Mouse (Mus musculus) forebrain, embryonic 13.5 days (tissue): ENCODE results near the gene Exoc4. TPM values are rescaled to one million over a fixed set of nuclear protein-coding genes. Genes with fewer than 3 reads are reported as not detected.
A peak's percentile ranks its signal among the peaks of the same experiment; 100 is the strongest.

Experiments
- ATAC-seq: fragments of 200-750 bp; cut with Nextera tagmentation; 2 replicates; pipeline ENCODE4 v1.8.0; 2017
- H3K27ac ChIP-seq: fragments of 300-500 bp; sonication (generic); 2 replicates; pipeline ENCODE4 v1.5.1; 2015; ENCODE audit warnings: inconsistent platforms, mild to moderate bottlenecking, moderate library complexity
- H3K27me3 ChIP-seq: fragments of 300-500 bp; sonication (generic); 2 replicates; pipeline ENCODE4 v1.6.1; 2015; ENCODE audit warnings: mild to moderate bottlenecking, inconsistent platforms
- H3K36me3 ChIP-seq: fragments of 300-500 bp; sonication (generic); 2 replicates; pipeline ENCODE4 v1.6.1; 2015; ENCODE audit warnings: mild to moderate bottlenecking, inconsistent platforms; ENCODE audit not compliant: poor library complexity, severe bottlenecking
- H3K4me1 ChIP-seq: fragments of 300-500 bp; sonication (generic); 2 replicates; pipeline ENCODE4 v1.6.1; 2015; ENCODE audit warnings: inconsistent platforms
- H3K4me2 ChIP-seq: fragments of 300-500 bp; sonication (generic); 2 replicates; pipeline ENCODE4 v1.6.1; 2015; ENCODE audit warnings: inconsistent platforms, mild to moderate bottlenecking, moderate library complexity
- H3K4me3 ChIP-seq: fragments of 300-500 bp; sonication (generic); 2 replicates; pipeline ENCODE4 v1.5.1; 2015; ENCODE audit warnings: mild to moderate bottlenecking, inconsistent platforms
- H3K9ac ChIP-seq: fragments of 300-500 bp; sonication (generic); 2 replicates; pipeline ENCODE4 v1.6.1; 2015; ENCODE audit warnings: mild to moderate bottlenecking, inconsistent platforms
- H3K9me3 ChIP-seq: fragments of 300-500 bp; sonication (generic); replicated peaks from 2 replicates; pipeline ENCODE4 v1.6.1; 2016; ENCODE audit warnings: inconsistent platforms
- WGBS: fragments of 180-500 bp; shearing (Covaris S2); methylation state at CpG from one replicate; pipeline ENCODE4 v1.1.7; 2015; 5-methylcytosine and 5-hydroxymethylcytosine counted together
- polyA plus RNA-seq: library from polyadenylated mRNA; unstranded; fragments of >200 nt; fragmentation: Nextera tagmentation; extraction: Ambion mirVana; gene quantifications from 2 replicates; pipeline ENCODE4 v1.2.1, GENCODE M21; 2015

Exoc4 gene
- polyA plus RNA-seq, 1 experiment from 2014 or later: 56.6 TPM

- Histone ChIP-seq H3K27ac (no peak overlapping the region), H3K4me3 (no peak overlapping the region), H3K4me1 (no peaks in the 10 kb centered on the region), H3K27me3 (no peaks in the 10 kb centered on the region), H3K9me3 (no peaks in the 10 kb centered on the region), H3K4me2 (no peak overlapping the region), H3K9ac (no peak overlapping the region), H3K36me3 (no peaks in the 10 kb centered on the region)
- no peak for ATAC-seq
- 61% methylated on average over 1 of the region's 1 CpGs for WGBS
Measured at GRCm38 (mm10) chr6:33890926-33891325, 642.0 kb downstream of the Exoc4 start.

- Histone ChIP-seq H3K4me2 (no peak overlapping the region), H3K4me1 (no peaks in the 10 kb centered on the region), H3K9ac (no peak overlapping the region), H3K36me3 (no peaks in the 10 kb centered on the region), H3K27me3 (no peaks in the 10 kb centered on the region), H3K9me3 (no peaks in the 10 kb centered on the region), H3K4me3 (no peak overlapping the region), H3K27ac (peak overlapping the region; percentile 10; the same call in 1 of the 2 replicates)
- WGBS: 72% methylated on average over 2 of the region's 2 CpGs
- ATAC-seq: no peak
Measured at GRCm38 (mm10) chr6:33892142-33892541, 643.3 kb downstream of the Exoc4 start.

- Histone ChIP-seq H3K4me2 (no peak overlapping the region), H3K4me1 (no peaks in the 10 kb centered on the region), H3K9ac (no peak overlapping the region), H3K9me3 (no peaks in the 10 kb centered on the region), H3K4me3 (no peak overlapping the region), H3K27me3 (no peaks in the 10 kb centered on the region), H3K36me3 (no peaks in the 10 kb centered on the region), H3K27ac (no peak overlapping the region)
- 93% methylated on average over 5 of the region's 5 CpGs for WGBS
- no peak for ATAC-seq
Measured at GRCm38 (mm10) chr6:33899973-33900372, 651.1 kb downstream of the Exoc4 start.

- Histone ChIP-seq H3K36me3 (no peaks in the 10 kb centered on the region), H3K27me3 (no peaks in the 10 kb centered on the region), H3K4me1 (no peaks in the 10 kb centered on the region), H3K9ac (no peak overlapping the region), H3K4me2 (no peak overlapping the region), H3K4me3 (no peak overlapping the region), H3K27ac (no peak overlapping the region), H3K9me3 (no peaks in the 10 kb centered on the region)
- WGBS: 78% methylated on average over 4 of the region's 4 CpGs
- ATAC-seq: no peak
Measured at GRCm38 (mm10) chr6:33900615-33901014, 651.7 kb downstream of the Exoc4 start.

- no peak for ATAC-seq
- Histone ChIP-seq H3K4me3 (no peak overlapping the region), H3K9ac (no peak overlapping the region), H3K4me2 (no peak overlapping the region), H3K9me3 (no peaks in the 10 kb centered on the region), H3K36me3 (no peaks in the 10 kb centered on the region), H3K4me1 (no peaks in the 10 kb centered on the region), H3K27me3 (no peaks in the 10 kb centered on the region), H3K27ac (no peak overlapping the region)
- 79% methylated on average over 1 of the region's 1 CpGs for WGBS
Measured at GRCm38 (mm10) chr6:33905099-33905498, 656.2 kb downstream of the Exoc4 start.

- Histone ChIP-seq H3K4me2 (no peak overlapping the region), H3K4me1 (peaks cover 17% of the 10 kb centered on the region), H3K4me3 (no peak overlapping the region), H3K36me3 (no peaks in the 10 kb centered on the region), H3K27ac (no peak overlapping the region), H3K27me3 (no peaks in the 10 kb centered on the region), H3K9me3 (no peaks in the 10 kb centered on the region), H3K9ac (no peak overlapping the region)
- WGBS: 93% methylated on average over 3 of the region's 3 CpGs
- ATAC-seq: no peak
Measured at GRCm38 (mm10) chr6:33910671-33911070, 661.8 kb downstream of the Exoc4 start.

- Histone ChIP-seq H3K4me3 (no peak overlapping the region), H3K4me1 (peaks cover 17% of the 10 kb centered on the region), H3K27me3 (no peaks in the 10 kb centered on the region), H3K4me2 (no peak overlapping the region), H3K9ac (no peak overlapping the region), H3K36me3 (no peaks in the 10 kb centered on the region), H3K9me3 (0 out of 2 replicates have a peak, but pooled peaks cover 2% of the 10 kb centered on the region), H3K27ac (peak overlapping the region; percentile 38; the same call in 1 of the 2 replicates)
- WGBS: 43% methylated on average over 5 of the region's 5 CpGs
- no peak for ATAC-seq
Measured at GRCm38 (mm10) chr6:33913072-33913471, 664.2 kb downstream of the Exoc4 start.

- Histone ChIP-seq H3K4me3 (no peak overlapping the region), H3K9me3 (0 out of 2 replicates have a peak, but pooled peaks cover 2% of the 10 kb centered on the region), H3K27ac (peak overlapping the region; percentile 65), H3K9ac (no peak overlapping the region), H3K4me1 (peaks cover 17% of the 10 kb centered on the region), H3K36me3 (no peaks in the 10 kb centered on the region), H3K27me3 (no peaks in the 10 kb centered on the region), H3K4me2 (no peak overlapping the region)
- WGBS: 23% methylated on average over 8 of the region's 8 CpGs
- ATAC-seq: 0 out of 2 replicates have a peak, but pooled peaks have one; percentile 24
Measured at GRCm38 (mm10) chr6:33913486-33913885, 664.6 kb downstream of the Exoc4 start.

GRCm38 (mm10) chr6:33913964-33914363 lies 665.1 kb downstream of the Exoc4 start:
- H3K4me1 ChIP-seq: peaks cover 17% of the 10 kb centered on the region
- 0 out of 2 replicates have a peak, but pooled peaks cover 2% of the 10 kb centered on the region for H3K9me3 ChIP-seq
- H3K4me3 ChIP-seq: no peak overlapping the region
- no peak overlapping the region for H3K9ac ChIP-seq
- H3K4me2 ChIP-seq: no peak overlapping the region
- WGBS: 72% methylated on average over 4 of the region's 4 CpGs
- no peaks in the 10 kb centered on the region for H3K36me3 ChIP-seq
- no peaks in the 10 kb centered on the region for H3K27me3 ChIP-seq
- peak overlapping the region; percentile 45; the same call in 1 of the 2 replicates for H3K27ac ChIP-seq
- peak; percentile 63 for ATAC-seq

- Histone ChIP-seq H3K36me3 (peaks cover 2% of the 10 kb centered on the region; the same call in 1 of the 2 replicates), H3K27ac (no peak overlapping the region), H3K27me3 (no peaks in the 10 kb centered on the region), H3K4me2 (no peak overlapping the region), H3K9ac (no peak overlapping the region), H3K9me3 (no peaks in the 10 kb centered on the region), H3K4me3 (no peak overlapping the region), H3K4me1 (peaks cover 11% of the 10 kb centered on the region; the same call in 1 of the 2 replicates)
- ATAC-seq: no peak
- 69% methylated on average over 2 of the region's 2 CpGs for WGBS
Measured at GRCm38 (mm10) chr6:33923571-33923970, 674.7 kb downstream of the Exoc4 start.

- peaks cover 2% of the 10 kb centered on the region; the same call in 1 of the 2 replicates for H3K36me3 ChIP-seq
- 71% methylated on average over 4 of the region's 4 CpGs for WGBS
Measured at GRCm38 (mm10) chr6:33924888-33925287, 676.0 kb downstream of the Exoc4 start.

GRCm38 (mm10) chr6:33929342-33930086 lies 680.6 kb downstream of the Exoc4 start:
- Histone ChIP-seq H3K9ac (no peak overlapping the region), H3K9me3 (no peaks in the 10 kb centered on the region), H3K4me3 (no peak overlapping the region), H3K4me1 (peaks cover 24% of the 10 kb centered on the region), H3K36me3 (no peaks in the 10 kb centered on the region), H3K27me3 (no peaks in the 10 kb centered on the region), H3K4me2 (peak overlapping the region; percentile 26; the same call in 1 of the 2 replicates), H3K27ac (peak overlapping the region; percentile 84)
- ATAC-seq: peak; percentile 94
- 17% methylated on average over 13 of the region's 13 CpGs for WGBS

More at GRCm38 (mm10) chr6:33924888-33925287, 676.0 kb downstream of the Exoc4 start:
- no peak overlapping the region for H3K4me3 ChIP-seq
- H3K9ac ChIP-seq: no peak overlapping the region
- H3K27me3 ChIP-seq: no peaks in the 10 kb centered on the region
- no peak for ATAC-seq
- H3K4me2 ChIP-seq: no peak overlapping the region
- H3K9me3 ChIP-seq: no peaks in the 10 kb centered on the region
- no peak overlapping the region for H3K27ac ChIP-seq
- peaks cover 19% of the 10 kb centered on the region for H3K4me1 ChIP-seq
